Mouse (Mus musculus) 416B (cell line): ENCODE data around the gene Ric8a.
A peak's percentile ranks its signal among the peaks of the same experiment; 100 is the strongest.

Experiments used
- DNase-seq: peaks from one replicate; pipeline ENCODE4 v3.0.0; 2011; ENCODE audit warnings: low read depth

The Ric8a gene

DNA sequence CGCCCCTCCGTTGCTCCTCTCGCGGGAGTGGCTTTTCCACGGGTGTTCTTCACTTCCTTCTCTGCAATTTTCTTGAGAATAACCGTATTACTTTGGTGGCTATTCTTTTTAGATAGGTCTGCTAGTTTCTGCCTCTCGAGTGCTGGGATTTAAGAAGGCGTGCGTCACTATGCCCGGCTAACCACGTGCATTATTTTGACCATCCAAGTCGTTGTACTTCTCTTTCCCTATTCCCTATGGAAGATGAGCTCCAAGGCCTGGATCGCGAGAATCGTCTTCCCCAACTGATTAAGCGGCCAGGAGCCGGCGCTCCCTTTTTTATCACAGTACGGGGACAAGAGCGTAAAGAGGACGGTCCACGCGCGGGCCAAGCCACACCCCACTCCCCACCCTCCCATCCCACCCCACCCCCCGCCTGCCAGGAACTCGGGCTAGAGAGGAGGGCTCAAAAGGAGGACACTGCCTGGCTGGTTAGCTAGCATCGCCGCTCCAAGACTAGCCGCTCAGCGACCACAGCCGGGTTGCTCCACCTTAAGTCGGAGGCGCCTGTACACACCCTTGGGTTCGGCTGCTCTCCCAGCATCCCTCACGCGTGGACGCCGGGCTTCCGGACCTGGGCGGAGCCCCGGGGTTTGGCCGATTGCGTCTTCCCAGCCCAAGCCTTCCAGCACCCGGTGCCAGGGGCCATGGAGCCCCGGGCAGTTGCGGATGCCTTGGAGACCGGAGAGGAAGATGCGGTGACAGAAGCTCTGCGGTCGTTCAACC is at the start of gene Ric8a:
Ric8a (plus strand) TSS at position 173 of the 765 bp plus-strand sequence.
- DNase-seq: peak; percentile 90

- DNase-seq: peak; percentile 51
Measured at GRCm38 (mm10) chr7:140810496-140810895, 46.3 kb upstream of the Ric8a start.

GRCm38 (mm10) chr7:140811714-140812113 is 45.0 kb upstream of the Ric8a start:
- no peak for DNase-seq

DNA sequence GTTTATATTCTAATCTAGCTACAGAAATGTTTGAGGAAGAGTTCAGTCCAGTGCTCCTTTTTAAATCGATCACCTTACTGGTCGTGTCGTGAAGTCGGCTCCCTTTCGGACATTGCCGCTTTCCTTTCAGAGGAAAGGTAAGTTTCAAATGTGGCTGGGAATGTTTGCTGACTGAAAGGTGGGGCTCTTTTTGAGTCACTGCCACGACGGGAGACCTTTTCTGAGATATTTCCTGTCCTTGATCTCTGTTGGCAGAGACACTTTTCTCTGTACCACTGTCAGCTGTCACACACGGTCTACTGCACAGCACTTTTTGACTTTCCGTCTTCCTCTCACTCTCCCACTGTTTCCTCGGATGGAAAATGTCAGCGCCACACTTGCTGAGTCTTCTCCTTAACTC is 43.9 kb upstream of the Ric8a start:
- DNase-seq: no peak

GRCm38 (mm10) chr7:140820173-140820572 is 36.6 kb upstream of the Ric8a start:
- no peak for DNase-seq

GRCm38 (mm10) chr7:140821305-140821652 is 35.5 kb upstream of the Ric8a start:
- no peak for DNase-seq

DNA sequence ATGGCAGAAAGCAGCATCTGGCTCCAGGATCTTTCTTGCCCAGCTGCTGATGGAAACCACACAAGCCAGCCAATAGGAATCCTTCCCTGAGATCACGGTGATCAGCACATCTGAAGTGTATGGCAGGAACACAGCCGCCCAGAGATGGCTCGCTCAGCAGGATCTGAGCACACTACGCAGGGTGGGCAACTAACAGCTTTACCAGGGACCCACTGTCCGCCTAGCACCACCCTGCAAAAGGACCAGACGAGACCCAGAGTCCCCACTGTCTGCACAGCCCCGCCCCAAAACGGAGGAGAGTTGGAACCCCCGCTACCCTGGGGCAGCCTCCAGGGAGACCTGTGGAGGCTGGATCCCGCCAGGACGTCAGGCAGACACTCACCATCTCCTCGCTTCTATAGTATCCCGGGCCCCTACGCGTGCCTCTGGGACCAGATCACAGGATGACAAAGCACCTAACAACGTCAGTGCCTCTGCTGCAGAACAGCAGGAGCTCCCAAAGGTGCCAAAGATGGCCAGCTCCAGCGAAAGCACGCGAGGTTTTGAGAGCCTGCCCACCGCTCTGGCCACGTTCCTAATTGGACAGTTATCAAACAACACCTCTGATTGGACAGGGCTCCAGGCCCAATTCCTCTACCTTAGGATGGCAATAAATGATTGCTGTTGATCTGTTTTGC is 35.0 kb upstream of the Ric8a start, which contains the start of gene Zfp941:
Zfp941 (minus strand) TSS at position 526 of the 677 bp plus-strand sequence.
- DNase-seq: no peak

DNA sequence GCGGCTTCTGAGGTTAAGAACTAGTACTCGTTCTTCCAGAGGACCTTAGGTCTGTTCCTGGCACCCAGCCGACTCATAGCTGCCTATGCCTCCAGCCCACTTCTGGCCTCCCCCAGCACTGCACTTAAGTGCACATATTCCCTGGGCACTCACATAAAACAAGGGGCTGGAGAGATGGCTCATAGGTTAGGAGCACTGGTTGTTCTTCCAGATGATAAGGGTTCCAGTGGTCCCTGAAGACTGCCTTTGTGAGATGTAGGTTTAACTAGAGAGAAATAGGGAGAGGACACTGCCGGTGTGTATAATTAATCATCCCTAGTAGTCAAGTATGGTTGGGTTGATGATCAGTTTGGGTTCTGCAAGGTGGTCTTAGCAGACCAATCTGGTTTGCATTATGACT is 34.0 kb upstream of the Ric8a start:
- no peak for DNase-seq

GRCm38 (mm10) chr7:140828171-140828881 is 28.4 kb upstream of the Ric8a start:
- peak; percentile 68 for DNase-seq

DNA sequence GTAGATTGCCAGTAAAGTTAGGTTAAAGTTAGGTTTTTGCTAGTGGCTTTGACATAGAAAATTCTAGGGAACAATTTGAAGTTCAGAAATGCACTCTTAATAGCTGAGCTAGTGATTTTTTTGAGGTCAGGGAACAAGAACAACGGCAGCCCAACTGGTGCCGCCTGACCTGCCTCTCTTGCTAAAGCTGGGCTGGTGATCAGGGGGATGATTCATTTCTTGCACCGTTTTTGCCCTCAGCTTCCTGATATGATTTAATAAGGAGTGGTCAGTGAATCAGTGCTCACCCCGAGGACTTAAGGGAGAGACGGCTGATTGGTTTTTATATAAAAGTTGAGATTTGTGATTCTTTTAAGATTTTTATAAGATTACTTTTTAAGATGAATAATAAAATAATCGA is 25.3 kb upstream of the Ric8a start:
- peak; percentile 65 for DNase-seq

- no peak for DNase-seq
Measured at GRCm38 (mm10) chr7:140833341-140833740, 23.4 kb upstream of the Ric8a start.

DNA sequence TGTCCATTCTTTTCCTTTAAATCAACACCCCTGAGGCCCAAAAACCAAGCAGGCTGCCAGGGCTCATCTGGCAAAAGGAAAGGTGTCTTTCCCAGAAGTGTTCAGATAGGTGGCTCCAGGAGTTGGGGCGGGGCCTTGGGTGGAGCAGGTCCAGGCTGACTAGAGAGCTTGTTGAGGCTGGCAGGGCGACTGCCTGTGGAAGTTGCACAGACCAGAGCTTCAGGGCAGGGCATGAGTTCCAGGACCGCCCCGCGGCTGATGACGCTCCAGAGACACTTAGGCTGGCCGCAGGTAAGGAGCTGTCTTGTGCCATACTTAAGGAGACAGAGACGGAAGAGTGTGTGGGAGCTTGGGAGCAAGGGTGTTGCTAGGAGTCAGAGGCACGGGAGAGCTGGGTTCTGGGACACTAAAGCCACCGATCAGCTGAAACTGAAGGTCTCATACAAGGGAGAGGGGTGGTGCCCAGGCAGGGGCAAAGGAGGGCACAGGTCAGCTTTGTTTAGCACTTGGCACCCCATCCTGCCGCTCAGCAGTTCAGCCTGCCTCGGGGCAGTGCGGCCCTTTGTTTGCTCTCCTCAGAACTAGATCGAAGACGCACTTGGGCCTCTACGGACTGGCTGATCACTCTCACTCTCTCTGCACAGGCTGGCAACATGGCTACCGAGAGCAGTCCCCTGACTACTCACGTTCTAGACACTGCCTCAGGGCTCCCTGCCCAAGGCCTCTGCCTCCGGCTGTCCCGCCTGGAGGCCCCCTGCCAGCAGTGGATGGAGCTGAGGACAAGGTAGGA is 21.6 kb upstream of the Ric8a start, which contains the start of gene Urah:
Urah (plus strand) TSS at position 51 of the 790 bp plus-strand sequence.
- DNase-seq: no peak

DNA sequence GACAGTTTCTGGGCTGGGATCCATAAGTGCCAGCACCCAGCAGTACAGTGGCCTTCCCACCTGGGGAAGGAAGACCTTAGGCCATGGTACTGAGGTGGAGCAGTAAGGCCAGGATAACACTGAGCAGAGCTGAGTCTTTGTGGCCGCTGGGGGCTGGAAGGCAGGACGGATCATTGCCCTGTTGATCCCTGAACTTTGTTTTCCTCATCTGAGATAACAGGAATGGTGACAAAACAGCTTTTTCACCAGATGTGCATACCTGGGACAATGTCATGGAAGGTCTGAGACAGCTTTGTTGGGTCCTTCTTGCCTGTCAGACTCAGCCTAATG is 21.0 kb upstream of the Ric8a start:
- no peak for DNase-seq

GRCm38 (mm10) chr7:140836243-140837115 is 20.3 kb upstream of the Ric8a start:
- no peak for DNase-seq

GRCm38 (mm10) chr7:140839556-140839955 is 17.2 kb upstream of the Ric8a start:
- DNase-seq: no peak

- DNase-seq: peak; percentile 35
Measured at GRCm38 (mm10) chr7:140840750-140841735, 15.7 kb upstream of the Ric8a start.

- DNase-seq: no peak
Measured at GRCm38 (mm10) chr7:140843806-140844205, 13.0 kb upstream of the Ric8a start.

- peak; percentile 89 for DNase-seq
Measured at GRCm38 (mm10) chr7:140844905-140845665, 11.7 kb upstream of the Ric8a start, which contains the start of gene Scgb1c1. Scgb1c1 (plus strand) TSS chr7:140845547.

DNA sequence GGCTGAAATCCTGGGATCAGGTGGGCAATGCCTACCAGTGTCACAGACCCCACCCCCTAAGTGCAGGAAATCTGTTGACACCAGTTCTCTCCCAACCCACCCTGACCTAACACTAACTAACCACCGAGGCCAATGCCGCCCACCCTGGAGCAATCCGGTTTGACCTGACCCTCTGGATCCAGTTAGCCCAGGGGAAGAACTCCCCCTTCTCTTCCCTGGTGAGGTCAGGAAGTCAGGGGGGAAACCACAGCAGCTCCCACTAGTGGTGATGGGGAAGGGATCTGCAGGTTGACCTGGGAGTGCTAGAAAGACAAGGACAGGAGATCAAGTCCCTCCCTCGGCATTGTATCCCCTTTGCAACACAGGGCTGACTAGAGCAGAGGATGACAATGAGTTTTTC is 11.1 kb upstream of the Ric8a start:
- no peak for DNase-seq
